Mouse (Mus musculus) lung, embryonic 15.5 days (tissue): ENCODE measurements around the gene Nxt2. TPM values are rescaled to one million over a fixed set of nuclear protein-coding genes. Genes with fewer than 3 reads are reported as not detected.

Experiments used
- ATAC-seq: fragments of 200-750 bp; cut with Nextera tagmentation; 2 replicates; pipeline ENCODE4 v1.8.0; 2017; ENCODE audit warnings: moderate number of reproducible peaks, borderline replicate concordance; ENCODE audit not compliant: low FRiP score, low TSS enrichment; ENCODE audit errors: extremely low read depth
- H3K27ac ChIP-seq: fragments of 300-500 bp; sonication (generic); 2 replicates; pipeline ENCODE4 v1.5.1; 2015; ENCODE audit warnings: moderate library complexity, mild to moderate bottlenecking, inconsistent platforms
- H3K27me3 ChIP-seq: fragments of 300-500 bp; sonication (generic); 2 replicates; pipeline ENCODE4 v1.6.1; 2015; ENCODE audit warnings: inconsistent platforms
- H3K36me3 ChIP-seq: fragments of 300-500 bp; sonication (generic); 2 replicates; pipeline ENCODE4 v1.6.1; 2015; ENCODE audit warnings: inconsistent platforms
- H3K4me1 ChIP-seq: fragments of 300-500 bp; sonication (generic); 2 replicates; pipeline ENCODE4 v1.6.1; 2015; ENCODE audit warnings: inconsistent platforms
- H3K4me2 ChIP-seq: fragments of 300-500 bp; sonication (generic); 2 replicates; pipeline ENCODE4 v1.6.1; 2015; ENCODE audit warnings: inconsistent platforms, mild to moderate bottlenecking, moderate library complexity
- H3K4me3 ChIP-seq: fragments of 300-500 bp; sonication (generic); 2 replicates; pipeline ENCODE4 v1.5.1; 2015; ENCODE audit warnings: mild to moderate bottlenecking, inconsistent platforms
- H3K9ac ChIP-seq: fragments of 300-500 bp; sonication (generic); 2 replicates; pipeline ENCODE4 v1.6.1; 2015; ENCODE audit warnings: inconsistent platforms
- H3K9me3 ChIP-seq: fragments of 300-500 bp; sonication (generic); 2 replicates; pipeline ENCODE4 v1.6.1; 2016; ENCODE audit warnings: inconsistent platforms
- WGBS: fragments of 180-500 bp; shearing (Covaris S2); methylation state at CpG from one replicate; pipeline ENCODE4 v1.1.7; 2015; 5-methylcytosine and 5-hydroxymethylcytosine counted together
- polyA plus RNA-seq: library from polyadenylated mRNA; unstranded; fragments of >200 nt; fragmentation: Nextera tagmentation; extraction: Ambion mirVana; gene quantifications from 2 replicates; pipeline ENCODE4 v1.2.1, GENCODE M21; 2015

Nxt2 gene
- polyA plus RNA-seq = 23.3 and 24.6 TPM in 2 replicates

DNA sequence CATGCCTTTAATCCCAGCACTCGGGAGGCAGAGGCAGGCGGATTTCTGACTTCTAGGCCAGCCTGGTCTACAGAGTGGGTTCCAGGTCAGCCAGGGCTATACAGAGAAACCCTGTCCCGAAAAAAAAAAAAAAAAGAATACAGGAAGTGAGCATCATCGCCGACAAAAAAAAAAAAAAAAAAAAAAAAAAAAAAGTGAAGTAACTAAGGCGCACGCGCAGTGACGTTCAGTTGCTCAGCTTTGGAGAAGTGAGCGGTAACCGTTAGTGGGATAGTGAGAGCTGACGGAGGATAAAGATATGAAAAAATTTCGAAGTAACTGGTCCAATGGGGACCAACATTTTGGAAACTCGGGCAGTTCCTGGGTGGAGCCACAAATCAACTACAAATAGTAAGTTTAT lies at the start of gene Nxt2:
Gene Nxt2, plus strand, starts transcription at position 229 of the 400 bp plus-strand sequence.
- Histone ChIP-seq H3K27ac (peak within 1 kb of the TSS; percentile 95), H3K9ac (no peak within 1 kb of the TSS; the same call in 1 of the 2 replicates), H3K4me3 (peak within 1 kb of the TSS; percentile 54), H3K27me3 (no peaks in the 10 kb centered on the region), H3K4me1 (no peaks in the 10 kb centered on the region), H3K9me3 (no peaks in the 10 kb centered on the region), H3K36me3 (no peaks in the 10 kb centered on the region), H3K4me2 (peak within 1 kb of the TSS; percentile 54)
- 86% methylated on average over 12 of the region's 14 CpGs for WGBS
- no peak for ATAC-seq

DNA sequence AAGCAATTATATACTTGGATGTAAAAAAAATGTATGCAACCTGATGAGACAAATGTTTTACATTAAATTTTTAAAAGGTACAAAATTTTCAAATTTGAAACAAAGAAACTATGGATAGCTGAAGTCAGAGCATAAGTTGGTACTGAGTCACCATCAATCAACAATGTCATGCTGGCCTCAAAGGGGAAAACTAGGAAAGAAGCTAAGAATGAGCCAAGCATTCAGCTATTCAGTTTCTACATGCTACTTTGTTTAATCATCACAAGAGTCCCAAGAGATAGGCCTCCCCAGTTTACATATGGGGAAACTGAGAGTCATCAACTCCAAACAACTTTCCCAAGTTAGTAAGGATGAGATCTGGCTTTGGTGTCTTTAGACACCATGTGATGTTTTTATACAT lies 49.6 kb upstream of the Nxt2 start:
- no peaks in the 10 kb centered on the region for H3K9me3 ChIP-seq
- H3K4me3 ChIP-seq = no peak overlapping the region
- no peak for ATAC-seq
- H3K36me3 ChIP-seq = no peaks in the 10 kb centered on the region
- no peak overlapping the region for H3K9ac ChIP-seq
- H3K27me3 ChIP-seq = 0 out of 2 replicates have a peak, but pooled peaks cover 3% of the 10 kb centered on the region
- H3K4me1 ChIP-seq = no peaks in the 10 kb centered on the region
- H3K4me2 ChIP-seq = no peak overlapping the region
- H3K27ac ChIP-seq = no peak overlapping the region

- Histone ChIP-seq H3K36me3 (no peaks in the 10 kb centered on the region), H3K27me3 (no peaks in the 10 kb centered on the region), H3K4me2 (no peak overlapping the region), H3K9ac (no peak overlapping the region), H3K4me1 (no peaks in the 10 kb centered on the region), H3K27ac (no peak overlapping the region), H3K9me3 (no peaks in the 10 kb centered on the region), H3K4me3 (no peak overlapping the region)
- 76% methylated on average over 2 of the region's 2 CpGs for WGBS
- ATAC-seq = no peak
These were observed 44.5 kb upstream of the Nxt2 start for GRCm38 (mm10) chrX:142182026-142182425.

GRCm38 (mm10) chrX:142189023-142189703 lies 37.4 kb upstream of the Nxt2 start:
- Histone ChIP-seq H3K4me3 (no peak overlapping the region), H3K27me3 (peaks cover 3% of the 10 kb centered on the region; the same call in 1 of the 2 replicates), H3K4me2 (peak overlapping the region; percentile 6; the same call in 1 of the 2 replicates), H3K9me3 (no peaks in the 10 kb centered on the region), H3K4me1 (no peaks in the 10 kb centered on the region), H3K36me3 (no peaks in the 10 kb centered on the region), H3K9ac (no peak overlapping the region), H3K27ac (no peak overlapping the region)
- ATAC-seq = peak; percentile 52; the same call in 1 of the 2 replicates
- 35% methylated on average over 22 of the region's 22 CpGs for WGBS

DNA sequence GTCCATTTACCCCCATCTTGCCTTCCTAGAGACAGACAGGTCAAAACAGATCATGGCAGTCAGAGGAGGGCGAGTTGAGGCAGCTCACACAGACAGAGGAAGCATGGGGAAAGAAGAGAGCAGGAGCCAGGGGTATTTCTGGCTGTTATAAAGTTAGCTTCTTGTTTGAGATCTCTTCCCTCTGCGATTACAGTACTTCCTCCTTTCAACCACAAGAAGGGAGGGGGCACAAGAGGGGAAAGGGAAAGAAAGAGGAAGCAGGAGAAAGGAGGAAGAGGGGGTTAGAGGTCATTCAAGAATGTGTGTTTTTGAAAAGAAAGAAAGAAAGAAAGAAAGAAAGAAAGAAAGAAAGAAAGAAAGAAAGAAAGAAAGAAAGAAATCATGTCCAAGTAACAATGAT lies 36.2 kb upstream of the Nxt2 start:
- no peak for ATAC-seq
- Histone ChIP-seq H3K4me3 (no peak overlapping the region), H3K4me1 (no peaks in the 10 kb centered on the region), H3K9me3 (no peaks in the 10 kb centered on the region), H3K9ac (no peak overlapping the region), H3K27me3 (peaks cover 3% of the 10 kb centered on the region; the same call in 1 of the 2 replicates), H3K36me3 (no peaks in the 10 kb centered on the region), H3K4me2 (no peak overlapping the region), H3K27ac (no peak overlapping the region)
- WGBS = 65% methylated on average over 2 of the region's 2 CpGs

DNA sequence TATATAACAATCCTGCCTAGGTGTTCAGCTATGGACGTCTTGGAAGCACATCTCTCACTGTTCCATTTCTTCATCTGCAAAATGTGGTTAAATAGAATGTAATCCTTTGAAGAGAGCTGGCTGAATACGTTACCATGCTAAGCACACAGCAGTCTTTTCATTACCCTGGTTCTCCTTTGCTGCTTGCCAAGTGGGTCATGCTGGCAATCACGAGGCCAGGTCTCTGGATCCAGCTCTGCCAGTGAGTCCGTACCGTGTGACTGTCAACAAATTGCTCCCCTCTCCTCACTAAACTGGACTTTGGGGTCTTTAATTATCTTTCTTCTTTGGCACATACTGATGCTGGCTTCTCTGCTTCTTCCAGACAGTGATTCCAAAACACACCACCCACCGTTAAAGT lies 32.1 kb upstream of the Nxt2 start:
- Histone ChIP-seq H3K27me3 (no peaks in the 10 kb centered on the region), H3K4me3 (no peak overlapping the region), H3K4me1 (no peaks in the 10 kb centered on the region), H3K36me3 (no peaks in the 10 kb centered on the region), H3K27ac (no peak overlapping the region), H3K4me2 (no peak overlapping the region), H3K9ac (no peak overlapping the region), H3K9me3 (no peaks in the 10 kb centered on the region)
- WGBS = 57% methylated on average over 6 of the region's 6 CpGs
- ATAC-seq = no peak

DNA sequence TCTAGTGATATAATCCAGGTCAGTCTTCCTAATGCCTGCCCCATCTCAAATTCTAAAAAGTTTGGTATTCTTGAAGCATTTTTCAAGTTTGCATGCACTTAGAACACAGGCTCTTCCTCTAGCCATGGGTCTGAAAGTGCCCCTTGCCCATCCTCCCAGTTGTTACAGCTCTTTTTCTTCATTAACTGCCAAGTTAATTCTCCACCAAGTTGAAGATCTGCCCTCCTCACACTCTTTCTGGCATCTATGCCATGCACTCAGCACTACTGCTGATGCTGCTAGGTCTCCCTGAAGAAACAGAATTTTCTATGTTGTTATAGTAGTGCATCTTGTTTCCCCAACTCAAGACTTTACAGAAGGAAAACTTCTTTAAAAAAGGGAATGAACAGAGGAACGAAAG lies 31.0 kb upstream of the Nxt2 start:
- H3K9ac ChIP-seq = no peak overlapping the region
- H3K36me3 ChIP-seq = no peaks in the 10 kb centered on the region
- no peaks in the 10 kb centered on the region for H3K4me1 ChIP-seq
- H3K4me2 ChIP-seq = no peak overlapping the region
- 60% methylated on average over 1 of the region's 1 CpGs for WGBS
- ATAC-seq = no peak
- H3K27ac ChIP-seq = no peak overlapping the region
- no peaks in the 10 kb centered on the region for H3K27me3 ChIP-seq
- H3K9me3 ChIP-seq = no peaks in the 10 kb centered on the region
- H3K4me3 ChIP-seq = no peak overlapping the region

DNA sequence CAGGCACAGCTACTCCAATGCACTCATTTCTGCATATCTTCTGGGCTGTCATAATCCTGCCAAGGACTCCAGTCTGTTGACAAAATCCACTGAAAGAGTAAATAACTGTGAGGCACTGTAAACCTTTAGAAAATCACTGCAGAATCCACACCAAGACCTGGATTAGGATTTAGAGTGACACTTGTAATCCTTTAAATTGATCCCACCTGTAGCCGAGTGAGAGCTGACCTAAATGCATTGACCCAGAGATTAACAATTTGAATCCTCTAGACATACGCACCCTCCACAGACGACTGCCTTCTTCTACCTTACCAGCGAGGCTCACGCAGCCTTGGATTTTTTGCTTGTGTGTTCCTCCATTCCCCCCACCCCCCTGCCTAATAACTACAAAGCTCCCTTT lies 29.7 kb upstream of the Nxt2 start, which contains the start of gene Gucy2f:
Gene Gucy2f, minus strand, starts transcription at position 101 of the 400 bp plus-strand sequence.
- H3K9me3 ChIP-seq = no peaks in the 10 kb centered on the region

DNA sequence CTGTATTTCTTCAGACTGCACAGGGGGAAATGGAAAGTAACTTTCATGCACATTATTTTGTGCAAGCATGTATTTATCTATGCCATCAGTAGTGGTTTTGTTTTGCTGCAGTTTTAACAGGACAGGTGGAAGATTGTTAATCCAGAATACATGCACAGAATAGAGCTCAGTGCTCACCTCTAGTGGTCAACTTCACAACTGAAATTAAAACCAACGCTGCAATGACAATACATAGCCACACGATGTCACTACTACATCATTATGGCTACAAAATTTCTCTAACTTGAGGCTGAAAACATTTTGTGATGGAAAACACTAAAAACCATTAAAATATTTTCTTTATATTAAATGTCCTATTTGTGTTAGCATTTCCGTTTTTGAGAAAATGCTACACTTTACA lies 26.3 kb upstream of the Nxt2 start:
- Histone ChIP-seq H3K36me3 (no peaks in the 10 kb centered on the region), H3K27ac (no peak overlapping the region), H3K4me2 (no peak overlapping the region), H3K4me3 (no peak overlapping the region), H3K9ac (no peak overlapping the region), H3K9me3 (no peaks in the 10 kb centered on the region), H3K4me1 (no peaks in the 10 kb centered on the region), H3K27me3 (no peaks in the 10 kb centered on the region)
- WGBS = 14% methylated on average over 3 of the region's 3 CpGs
- no peak for ATAC-seq

More for the DNA sequence above, 29.7 kb upstream of the Nxt2 start, which contains the start of gene Gucy2f:
- no peaks in the 10 kb centered on the region for H3K36me3 ChIP-seq
- H3K9ac ChIP-seq = no peak within 1 kb of the TSS
- no peak for ATAC-seq
- H3K4me1 ChIP-seq = no peaks in the 10 kb centered on the region
- no peak within 1 kb of the TSS for H3K4me3 ChIP-seq
- WGBS = 14% methylated on average over 5 of the region's 5 CpGs
- H3K4me2 ChIP-seq = no peak within 1 kb of the TSS
- H3K27ac ChIP-seq = no peak within 1 kb of the TSS
- H3K27me3 ChIP-seq = no peaks in the 10 kb centered on the region

DNA sequence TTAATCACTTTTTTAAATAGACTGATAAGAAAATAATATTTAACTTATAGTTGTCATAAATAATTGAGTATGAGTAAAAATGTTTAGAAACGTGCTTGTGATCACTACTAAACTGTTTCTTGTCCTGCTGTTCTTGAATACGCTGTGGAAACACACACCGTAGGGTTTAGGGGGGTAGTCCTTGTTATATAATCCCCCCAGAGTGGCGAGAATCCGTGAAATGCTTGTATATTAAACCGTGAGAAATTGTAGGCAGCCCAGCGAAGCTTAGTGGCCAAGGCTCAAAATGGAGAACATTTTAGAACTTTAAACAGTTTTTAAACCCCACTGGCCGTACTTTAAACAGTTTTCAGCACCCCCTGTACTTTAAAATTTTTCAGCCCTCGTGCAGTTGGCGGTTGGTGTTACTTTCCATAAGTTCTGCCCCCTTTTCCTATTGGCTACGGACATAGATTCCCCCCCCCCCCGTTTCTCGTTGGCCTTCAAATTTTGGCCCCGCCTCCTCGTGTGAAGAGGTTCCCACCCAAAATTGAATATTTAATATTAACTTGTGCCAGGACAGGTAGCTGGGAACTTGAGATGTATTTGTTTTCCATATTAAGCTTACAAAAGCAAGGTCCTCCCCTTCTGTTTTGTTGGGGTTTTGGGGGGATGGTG lies 956 bp downstream of the Nxt2 start:
- peak overlapping the region; percentile 54 for H3K4me2 ChIP-seq
- H3K4me3 ChIP-seq = peak overlapping the region; percentile 54
- H3K27me3 ChIP-seq = no peaks in the 10 kb centered on the region
- no peaks in the 10 kb centered on the region for H3K36me3 ChIP-seq
- ATAC-seq = peak; percentile 76
- H3K9me3 ChIP-seq = no peaks in the 10 kb centered on the region
- peak overlapping the region; percentile 95 for H3K27ac ChIP-seq
- H3K4me1 ChIP-seq = no peaks in the 10 kb centered on the region
- no peak overlapping the region; the same call in 1 of the 2 replicates for H3K9ac ChIP-seq
- 24% methylated on average over 15 of the region's 15 CpGs for WGBS

DNA sequence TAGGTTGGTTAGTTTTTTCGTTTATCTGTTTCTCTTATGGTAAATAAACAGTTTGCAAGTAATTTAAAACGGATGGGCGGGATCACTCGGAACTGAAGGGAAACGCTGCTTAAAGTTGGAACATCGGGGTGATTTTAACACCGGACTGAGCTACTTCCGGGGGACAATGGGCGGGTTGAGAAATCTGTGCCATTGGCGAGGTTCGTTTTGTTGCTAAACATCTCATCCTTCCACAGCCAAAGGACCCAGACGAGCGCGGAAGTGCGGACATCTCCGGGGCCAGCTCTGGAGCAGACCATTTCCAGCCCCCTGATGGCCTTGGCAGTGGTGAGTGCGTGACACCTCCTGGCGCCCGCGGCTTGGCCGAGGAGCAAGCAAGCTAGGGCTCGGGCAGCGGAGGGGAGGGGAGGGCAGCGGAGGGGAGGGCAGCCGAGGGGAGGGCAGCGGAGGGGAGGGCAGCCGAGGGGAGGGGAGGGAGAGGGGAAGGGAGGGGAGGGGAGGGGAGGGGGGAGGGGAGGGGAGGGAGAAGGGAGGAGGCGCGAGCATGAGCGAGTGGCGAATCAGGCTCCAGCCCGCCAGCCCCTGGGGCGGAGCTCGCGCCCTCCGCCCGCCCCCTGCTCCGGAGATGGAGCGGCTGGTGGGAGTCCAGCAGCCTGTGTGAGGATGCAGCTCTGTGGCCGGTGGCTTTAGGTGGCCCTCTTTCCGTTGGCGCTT lies 1.6 kb downstream of the Nxt2 start:
- Histone ChIP-seq H3K4me1 (no peaks in the 10 kb centered on the region), H3K36me3 (no peaks in the 10 kb centered on the region), H3K4me2 (peak overlapping the region; percentile 54), H3K27ac (peak overlapping the region; percentile 95), H3K9ac (peak overlapping the region; percentile 50), H3K4me3 (peak overlapping the region; percentile 54), H3K9me3 (no peaks in the 10 kb centered on the region), H3K27me3 (no peaks in the 10 kb centered on the region)
- WGBS = 15% methylated on average over 31 of the region's 42 CpGs
- peak; percentile 98 for ATAC-seq

- WGBS = 37% methylated on average over 7 of the region's 7 CpGs
- H3K4me2 ChIP-seq = peak overlapping the region; percentile 49
- no peak for ATAC-seq
- H3K9me3 ChIP-seq = no peaks in the 10 kb centered on the region
- no peak overlapping the region for H3K9ac ChIP-seq
- H3K4me1 ChIP-seq = no peaks in the 10 kb centered on the region
- H3K27me3 ChIP-seq = no peaks in the 10 kb centered on the region
- no peaks in the 10 kb centered on the region for H3K36me3 ChIP-seq
- no peak overlapping the region for H3K27ac ChIP-seq
- peak overlapping the region; percentile 54 for H3K4me3 ChIP-seq
These were observed 2.2 kb downstream of the Nxt2 start for GRCm38 (mm10) chrX:142228769-142229158.
